Mouse (Mus musculus) CD4-positive helper T cell, adult 2 months (primary cell): ENCODE results near the gene Col6a2.

Experiments
- DNase-seq: peaks from one replicate; pipeline ENCODE4 v3.0.0-alpha.2; 2012; ENCODE audit warnings: low read depth, missing footprints, low spot score

The Col6a2 gene

DNA sequence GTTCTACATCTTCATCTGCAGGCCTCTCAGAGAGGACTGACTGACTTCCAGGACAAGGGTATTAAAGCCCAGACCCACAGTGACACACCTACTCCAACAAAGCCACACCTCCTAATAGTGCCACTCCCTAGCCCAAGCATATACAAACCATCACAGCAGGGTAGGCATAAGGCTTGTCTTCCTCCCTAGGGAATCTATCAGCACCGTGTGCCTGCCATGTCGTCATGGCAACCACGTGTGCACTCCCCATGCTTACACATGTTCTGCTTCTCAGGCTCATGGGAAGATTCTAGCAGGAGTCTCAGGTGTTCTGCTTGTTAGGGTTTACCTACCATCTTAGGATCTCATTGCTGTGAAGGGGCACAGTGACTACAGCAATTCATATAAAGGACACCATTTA lies 71.9 kb downstream of the Col6a2 start:
- DNase-seq = no peak

DNA sequence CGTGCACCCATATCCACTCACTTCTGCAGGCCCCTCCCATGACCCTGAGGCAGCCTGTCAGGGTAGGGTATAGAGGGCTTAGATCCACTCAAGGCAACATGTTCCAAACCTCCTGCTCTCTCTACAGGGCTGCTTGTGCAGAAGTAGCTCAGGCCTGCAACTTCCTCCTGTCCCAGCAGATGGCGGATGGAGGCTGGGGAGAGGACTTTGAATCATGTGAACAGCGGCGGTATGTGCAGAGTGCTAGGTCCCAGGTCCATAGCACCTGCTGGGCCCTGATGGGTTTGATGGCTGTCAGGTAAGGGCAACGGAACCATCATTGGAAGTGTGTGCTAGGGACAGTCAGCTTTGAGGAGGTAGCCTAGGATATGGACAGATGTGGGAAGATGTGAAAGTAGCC lies 73.0 kb downstream of the Col6a2 start:
- DNase-seq = no peak

DNA sequence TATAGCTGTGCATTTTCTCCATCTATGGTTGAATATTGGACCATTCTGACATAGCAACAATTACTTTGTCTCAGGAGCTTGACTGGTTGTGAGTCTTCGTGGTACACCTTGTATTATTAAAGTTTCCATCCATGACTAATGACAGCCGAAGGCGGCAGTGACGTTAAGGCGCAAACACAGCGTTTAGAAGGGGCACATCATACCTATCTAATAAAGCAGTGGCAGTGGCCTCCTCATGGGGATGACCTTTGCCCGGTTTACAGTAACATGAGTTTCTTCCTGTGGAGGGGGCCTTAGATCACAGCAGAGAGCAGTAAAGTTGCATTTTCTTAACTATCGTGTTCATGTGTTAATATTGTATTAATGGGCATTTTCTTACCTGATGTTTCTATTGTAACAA lies 75.2 kb downstream of the Col6a2 start:
- DNase-seq = no peak

DNA sequence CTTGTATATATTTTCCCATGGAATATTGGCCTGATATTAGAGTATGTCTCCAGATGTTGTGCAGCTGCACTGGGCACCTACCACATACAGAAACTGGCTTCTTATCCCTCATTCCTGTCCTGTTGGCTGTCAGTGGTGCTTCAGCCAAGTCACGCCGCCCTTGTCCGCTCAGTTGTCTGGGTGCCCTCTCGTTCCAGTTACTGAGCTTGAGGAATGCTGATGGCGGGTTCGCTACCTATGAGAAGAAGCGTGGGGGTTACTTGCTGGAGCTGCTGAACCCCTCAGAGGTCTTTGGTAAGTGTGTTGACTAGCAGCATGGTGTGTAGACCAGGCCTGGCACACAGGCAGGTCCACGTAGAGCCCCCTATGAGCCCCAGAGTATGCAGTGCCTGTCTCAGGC lies 76.9 kb downstream of the Col6a2 start:
- no peak for DNase-seq
